Mouse (Mus musculus) midbrain, embryonic 14.5 days (tissue): ENCODE results near the gene Gm2564. TPM values are rescaled to one million over a fixed set of nuclear protein-coding genes. Genes with fewer than 3 reads are reported as not detected.

Source experiments
- polyA plus RNA-seq: library from polyadenylated mRNA; unstranded; fragments of >200 nt; fragmentation: Nextera tagmentation; extraction: Ambion mirVana; gene quantifications from 2 replicates; pipeline ENCODE4 v1.2.1, GENCODE M21; 2014

Gm2564 gene
- polyA plus RNA-seq, 1 experiment from 2014 or later: not detected

Other genes starting within 250 kb of the Gm2564 start
- not detected in 2 replicates for gene Gm21586, start 190.3 kb upstream of the Gm2564 start, polyA plus RNA-seq
- 0.13 and 0.62 TPM in 2 replicates for gene Gm2163, start 163.0 kb upstream of the Gm2564 start, polyA plus RNA-seq
- gene Fam205a2, start 101.5 kb upstream of the Gm2564 start, polyA plus RNA-seq: not detected in 2 replicates
- gene Gm10591, start 17.5 kb upstream of the Gm2564 start, polyA plus RNA-seq: not detected in 2 replicates
- not detected in 2 replicates for gene Ccl27b, start 25.5 kb downstream of the Gm2564 start, polyA plus RNA-seq
- not detected in 2 replicates for gene Il11ra2, start 32.2 kb downstream of the Gm2564 start, polyA plus RNA-seq
- 0.51 TPM in 2 replicates for gene 4930578G10Rik, start 105.8 kb downstream of the Gm2564 start, polyA plus RNA-seq
- gene Ccl19, start 126.9 kb downstream of the Gm2564 start, polyA plus RNA-seq: 0.61 TPM in 1 of 2 replicates, not detected in the other
- 0.84 TPM in 1 of 2 replicates, not detected in the other for gene Ccl21a, start 144.3 kb downstream of the Gm2564 start, polyA plus RNA-seq
- not detected in 2 replicates for gene Fam205a1, start 224.2 kb downstream of the Gm2564 start, polyA plus RNA-seq
- gene Gm12394, start 227.1 kb downstream of the Gm2564 start, polyA plus RNA-seq: 0.69 and 0.92 TPM in 2 replicates
- 1.6 and 2.0 TPM in 2 replicates for gene Fam205c, start 244.5 kb downstream of the Gm2564 start, polyA plus RNA-seq